Mouse (Mus musculus): ENCODE measurements around the gene Hist1h2bf.
"Not testable (repeated sequence)": the region's sequence is repeated elsewhere in the genome, so short reads cannot be mapped to it uniquely, and the experiment has no call there.

Gene Hist1h2bf

DNA sequence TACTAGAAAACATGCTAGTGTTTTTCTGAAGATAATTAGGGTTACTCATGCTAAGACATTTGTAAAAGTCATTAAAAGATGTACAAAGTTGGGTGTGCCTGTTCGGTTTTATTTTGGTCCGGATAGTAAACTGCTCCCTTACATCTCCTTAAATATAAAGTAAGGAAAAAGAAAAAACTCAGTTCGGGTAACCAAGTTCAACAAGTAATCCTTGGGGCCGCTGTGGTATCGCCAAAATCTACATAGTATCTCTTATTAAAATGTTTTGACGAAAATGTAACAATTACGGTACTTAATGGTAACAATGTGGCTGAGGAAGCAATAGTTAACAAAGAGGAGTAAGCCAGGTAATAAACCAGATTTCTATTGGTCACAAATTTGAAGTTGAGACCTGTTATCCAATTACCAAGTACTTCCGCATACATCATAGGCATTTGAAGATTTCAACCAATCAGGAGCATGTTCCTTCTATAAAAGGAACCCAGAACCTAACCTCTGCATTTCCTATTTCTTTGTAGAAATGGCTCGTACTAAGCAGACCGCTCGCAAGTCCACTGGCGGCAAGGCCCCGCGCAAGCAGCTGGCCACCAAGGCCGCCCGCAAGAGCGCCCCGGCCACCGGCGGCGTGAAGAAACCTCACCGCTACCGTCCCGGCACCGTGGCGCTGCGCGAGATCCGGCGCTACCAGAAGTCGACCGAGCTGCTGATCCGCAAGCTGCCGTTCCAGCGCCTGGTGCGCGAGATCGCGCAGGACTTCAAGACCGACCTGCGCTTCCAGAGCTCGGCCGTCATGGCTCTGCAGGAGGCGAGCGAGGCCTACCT, 29.8 kb downstream of the Hist1h2bf start, which contains the start of gene Hist1h3f:
Hist1h3f (plus strand) TSS at position 88 of the 822 bp plus-strand sequence.
- peak; percentile 98 for DNase-seq (ENCODE audit: low spot score)

DNA sequence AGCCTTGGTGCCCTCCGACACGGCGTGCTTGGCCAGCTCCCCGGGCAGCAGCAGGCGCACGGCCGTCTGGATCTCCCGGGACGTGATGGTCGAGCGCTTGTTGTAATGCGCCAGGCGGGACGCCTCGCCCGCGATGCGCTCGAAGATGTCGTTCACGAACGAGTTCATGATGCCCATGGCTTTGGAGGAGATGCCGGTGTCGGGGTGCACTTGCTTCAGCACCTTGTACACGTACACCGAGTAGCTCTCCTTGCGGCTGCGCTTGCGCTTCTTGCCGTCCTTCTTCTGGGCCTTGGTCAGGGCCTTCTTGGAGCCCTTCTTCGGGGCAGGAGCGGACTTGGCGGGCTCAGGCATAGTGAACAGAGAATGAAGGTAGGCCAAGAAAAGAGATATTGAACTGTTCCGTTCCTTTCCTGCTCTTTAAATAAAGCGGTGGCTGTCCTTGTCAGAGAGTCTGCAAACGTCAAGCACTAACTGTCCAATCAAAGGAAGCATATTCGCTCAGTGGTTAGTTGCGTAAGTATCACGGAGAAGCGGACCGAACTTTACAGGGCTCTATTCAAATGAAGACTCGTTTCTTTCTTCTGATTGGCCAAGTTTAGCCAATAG, 30.9 kb downstream of the Hist1h2bf start, which contains the start of gene Hist1h2bh:
Hist1h2bh (minus strand) TSS at position 394 of the 609 bp plus-strand sequence.
- peak; percentile 95 for DNase-seq (ENCODE audit: low spot score)

DNA sequence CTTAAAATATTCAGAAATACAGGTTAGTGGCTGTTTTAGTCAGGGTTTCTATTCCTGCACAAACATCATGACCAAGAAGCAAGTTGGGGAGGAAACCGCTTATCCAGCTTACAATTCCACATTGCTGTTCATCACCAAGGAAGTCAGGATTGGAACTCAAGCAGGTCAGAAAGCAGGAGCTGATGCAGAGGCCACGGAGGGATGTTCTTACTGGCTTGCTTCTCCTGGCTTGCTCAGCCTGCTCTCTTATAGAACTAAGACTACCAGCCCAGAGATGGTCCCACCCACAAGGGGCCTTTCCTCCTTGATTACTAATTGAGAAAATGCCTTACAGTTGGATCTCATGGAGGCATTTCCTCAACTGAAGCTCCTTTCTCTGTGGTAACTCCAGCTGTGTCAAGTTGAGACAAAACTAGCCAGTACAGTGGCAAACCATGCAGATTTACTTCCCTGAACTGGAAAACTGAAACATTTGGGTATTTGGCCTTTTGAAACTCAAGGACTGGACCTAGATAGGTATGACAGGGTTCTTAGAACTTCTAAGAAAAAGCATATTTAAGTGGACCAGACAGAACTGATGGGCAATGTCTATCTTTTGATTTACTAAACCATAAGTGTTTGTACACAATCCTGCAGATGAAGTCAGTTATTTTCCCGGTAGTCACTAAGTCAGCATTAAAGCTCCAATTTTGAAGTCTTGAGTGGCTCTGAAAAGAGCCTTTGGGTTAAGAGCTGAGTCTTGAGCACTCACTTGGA, 31.6 kb downstream of the Hist1h2bf start:
- peak; percentile 64 for DNase-seq (ENCODE audit: low spot score)

DNA sequence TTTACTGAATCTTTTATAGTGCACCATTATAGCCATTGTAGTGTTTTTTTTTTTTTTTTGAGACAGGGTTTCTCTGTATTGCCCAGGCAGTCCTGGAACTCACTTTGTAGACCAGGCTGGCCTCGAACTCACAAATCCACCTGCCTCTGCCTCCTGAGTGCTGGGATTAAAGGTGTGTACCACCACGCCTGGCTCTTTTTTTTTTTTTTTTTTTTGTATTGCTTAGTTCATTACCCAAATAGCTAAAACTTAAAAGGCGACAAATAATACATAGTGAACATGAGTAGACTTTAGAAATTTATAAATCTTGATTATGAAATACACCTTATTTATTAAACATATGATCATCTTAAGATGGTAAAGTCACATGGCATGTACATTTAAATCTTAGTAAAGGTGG, 32.5 kb downstream of the Hist1h2bf start:
- DNase-seq (ENCODE audit: low spot score), result no peak

GRCm38 (mm10) chr13:23539821-23540220, 34.2 kb downstream of the Hist1h2bf start:
- not testable (repeated sequence) for DNase-seq (ENCODE audit: low spot score)

DNA sequence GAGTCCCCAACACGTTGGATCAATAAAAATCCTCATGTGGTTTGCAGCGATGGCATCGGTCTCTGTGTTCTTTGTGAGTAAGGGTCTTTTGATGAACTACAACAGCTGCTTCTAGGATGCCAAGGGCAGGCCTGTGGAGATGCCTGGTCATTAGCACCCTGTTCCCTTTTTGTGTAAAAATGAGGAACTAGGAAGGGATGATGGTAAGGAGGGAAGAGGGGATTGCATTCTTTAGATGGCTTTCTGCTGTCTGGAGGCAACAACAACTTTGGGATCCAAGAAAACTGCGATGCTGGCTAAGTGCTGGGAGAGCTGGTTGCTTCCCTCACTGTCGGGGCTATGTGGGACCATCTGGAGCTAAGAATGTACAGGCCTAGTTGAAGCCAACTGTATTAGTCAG, 35.7 kb downstream of the Hist1h2bf start:
- no peak for DNase-seq (ENCODE audit: low spot score)

DNA sequence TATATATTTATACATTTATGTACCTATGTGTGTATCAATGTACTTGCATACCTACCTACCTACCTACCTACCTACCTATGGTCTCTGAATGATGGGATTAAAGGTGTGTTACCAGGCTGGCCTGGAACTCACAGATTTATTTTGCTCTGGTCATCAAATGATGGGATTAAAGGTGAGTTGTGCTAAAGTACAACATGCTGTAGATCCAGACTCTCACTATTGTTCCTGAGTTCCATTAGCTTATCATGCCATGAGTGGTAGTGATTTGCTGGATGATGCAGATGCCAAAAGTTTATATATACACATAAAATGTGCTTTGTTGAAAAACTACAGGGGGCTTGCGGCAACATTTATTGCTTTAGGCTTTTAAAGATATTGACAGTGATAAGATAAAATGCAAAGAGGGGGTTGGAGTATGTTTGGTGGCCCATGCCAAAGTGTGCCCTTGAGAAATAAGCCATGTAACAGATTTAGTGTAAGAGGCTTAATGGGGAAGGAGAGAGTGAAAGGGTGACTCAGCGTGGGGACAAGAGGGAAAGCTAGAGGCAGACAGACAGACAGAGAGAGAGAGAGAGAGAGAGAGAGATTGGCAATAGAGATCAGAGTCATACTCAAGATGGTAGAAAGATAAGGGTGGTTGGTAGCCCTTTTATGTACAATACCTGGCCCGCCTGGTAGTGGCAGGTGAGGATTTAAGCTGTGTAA, 36.8 kb downstream of the Hist1h2bf start:
- DNase-seq (ENCODE audit: low spot score), result peak; percentile 22

DNA sequence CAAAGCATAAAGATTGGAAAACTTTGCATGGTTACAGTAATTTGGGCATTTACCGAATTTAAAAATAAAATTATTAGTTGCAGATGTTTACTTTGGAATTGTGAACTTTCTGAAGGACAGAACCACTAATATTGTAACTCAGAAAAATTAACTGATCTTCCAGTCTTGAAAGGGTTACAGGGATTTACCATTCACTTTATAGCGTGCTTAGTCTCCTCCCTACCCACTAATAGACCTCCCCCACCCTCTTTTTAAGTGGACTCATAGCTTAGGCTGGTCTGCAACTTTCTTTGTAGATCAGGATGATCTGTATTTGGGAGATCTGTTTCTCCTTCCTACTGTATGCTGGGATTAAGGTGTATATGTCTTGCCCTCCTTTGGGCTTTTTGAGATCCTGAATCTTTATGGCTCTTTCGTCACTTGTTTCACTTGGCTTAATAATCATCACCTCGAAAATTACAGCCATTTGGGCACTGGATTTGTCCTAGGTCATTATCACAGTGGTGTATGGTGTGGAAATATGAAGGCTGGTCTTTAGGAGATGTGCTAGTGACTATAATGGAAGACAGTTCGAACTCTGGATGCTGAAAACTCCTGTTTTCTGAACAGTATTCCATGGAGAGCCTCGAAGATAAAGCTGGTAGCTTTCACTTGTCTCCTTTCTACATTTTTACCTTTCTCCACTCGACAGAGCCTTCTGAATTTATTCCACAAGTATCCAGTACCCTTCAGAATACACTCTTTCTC, 37.7 kb downstream of the Hist1h2bf start:
- peak; percentile 72 for DNase-seq (ENCODE audit: low spot score)

DNA sequence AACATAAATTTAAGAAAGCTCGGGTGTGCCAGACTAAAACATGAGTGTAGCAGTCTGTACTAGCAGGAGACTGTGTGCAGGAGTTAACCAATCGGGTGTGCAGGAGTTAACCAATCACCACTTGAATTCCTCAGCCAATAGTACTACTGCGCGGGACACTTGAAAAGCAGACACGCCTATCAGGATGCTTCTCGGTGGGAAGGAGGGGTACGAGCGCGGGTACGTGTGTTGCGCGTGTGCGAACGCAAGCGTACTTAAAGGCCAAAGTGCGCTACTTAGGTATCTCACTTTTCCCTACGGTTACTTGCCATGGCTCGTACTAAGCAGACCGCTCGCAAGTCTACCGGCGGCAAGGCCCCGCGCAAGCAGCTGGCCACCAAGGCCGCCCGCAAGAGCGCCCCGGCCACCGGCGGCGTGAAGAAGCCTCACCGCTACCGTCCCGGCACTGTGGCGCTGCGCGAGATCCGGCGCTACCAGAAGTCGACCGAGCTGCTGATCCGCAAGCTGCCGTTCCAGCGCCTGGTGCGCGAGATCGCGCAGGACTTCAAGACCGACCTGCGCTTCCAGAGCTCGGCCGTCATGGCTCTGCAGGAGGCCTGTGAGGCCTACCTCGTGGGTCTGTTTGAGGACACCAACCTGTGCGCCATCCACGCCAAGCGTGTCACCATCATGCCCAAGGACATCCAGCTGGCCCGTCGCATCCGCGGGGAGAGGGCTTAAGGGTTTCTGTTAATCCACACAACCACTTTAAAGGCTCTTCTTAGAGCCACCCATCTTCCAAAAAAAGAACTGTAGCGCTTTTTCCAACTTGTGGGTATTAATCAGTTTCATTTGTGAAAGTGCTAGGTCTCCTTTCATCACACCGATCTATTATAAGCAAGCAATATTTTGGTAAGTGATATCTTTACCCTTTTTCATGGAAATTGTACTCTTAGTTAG, 38.6 kb downstream of the Hist1h2bf start, which contains the start of gene Hist1h3g:
Hist1h3g (plus strand) TSS at position 286 of the 939 bp plus-strand sequence.
- peak; percentile 98 for DNase-seq (ENCODE audit: low spot score)

GRCm38 (mm10) chr13:23534368-23535131, 39.4 kb downstream of the Hist1h2bf start:
- no peak for DNase-seq (ENCODE audit: low spot score)

- DNase-seq (ENCODE audit: low spot score), result peak; percentile 95
Observed at GRCm38 (mm10) chr13:23533560-23534367, 40.2 kb downstream of the Hist1h2bf start, which contains the start of gene Hist1h2af. Gene Hist1h2af, plus strand, starts transcription at chr13:23533906.

DNA sequence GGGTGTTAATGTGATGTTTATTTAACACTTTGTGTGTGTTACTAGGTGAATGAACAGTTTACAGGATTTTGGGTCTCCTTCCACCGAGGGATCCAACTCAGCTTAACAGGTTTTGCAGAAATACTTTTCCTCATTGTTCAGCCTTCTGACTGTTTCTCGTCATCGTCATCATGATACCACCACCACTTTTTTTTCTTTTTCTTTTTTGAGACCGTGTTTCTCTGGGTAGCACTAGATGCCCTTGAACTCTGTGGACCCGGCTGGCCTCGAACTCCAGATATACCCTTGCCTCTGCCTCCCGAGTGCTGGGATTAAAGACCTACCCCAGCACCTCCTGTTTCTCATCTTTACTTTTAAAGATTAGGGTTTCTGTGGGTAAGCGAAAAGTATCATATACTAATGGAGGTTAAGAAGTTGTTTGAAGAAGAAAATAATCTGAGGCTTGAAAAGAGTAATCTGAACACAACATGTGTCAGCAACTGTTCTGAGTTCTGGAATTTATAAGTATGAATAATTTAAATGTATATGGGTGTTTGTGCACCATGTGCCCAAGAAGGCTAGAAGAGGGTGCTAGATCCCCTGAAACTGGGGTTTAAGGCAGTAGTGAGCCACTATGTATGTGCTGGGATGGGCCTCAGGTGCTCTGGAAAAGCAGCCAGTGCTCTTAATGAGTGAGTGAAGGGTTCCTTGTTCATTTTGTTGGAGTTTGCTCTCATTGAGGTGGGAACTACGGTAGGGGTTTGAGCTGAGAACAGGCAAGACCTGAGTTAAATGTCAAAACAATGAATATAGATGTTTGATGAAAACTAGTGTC, 41.5 kb downstream of the Hist1h2bf start:
- DNase-seq (ENCODE audit: low spot score), result peak; percentile 66

DNA sequence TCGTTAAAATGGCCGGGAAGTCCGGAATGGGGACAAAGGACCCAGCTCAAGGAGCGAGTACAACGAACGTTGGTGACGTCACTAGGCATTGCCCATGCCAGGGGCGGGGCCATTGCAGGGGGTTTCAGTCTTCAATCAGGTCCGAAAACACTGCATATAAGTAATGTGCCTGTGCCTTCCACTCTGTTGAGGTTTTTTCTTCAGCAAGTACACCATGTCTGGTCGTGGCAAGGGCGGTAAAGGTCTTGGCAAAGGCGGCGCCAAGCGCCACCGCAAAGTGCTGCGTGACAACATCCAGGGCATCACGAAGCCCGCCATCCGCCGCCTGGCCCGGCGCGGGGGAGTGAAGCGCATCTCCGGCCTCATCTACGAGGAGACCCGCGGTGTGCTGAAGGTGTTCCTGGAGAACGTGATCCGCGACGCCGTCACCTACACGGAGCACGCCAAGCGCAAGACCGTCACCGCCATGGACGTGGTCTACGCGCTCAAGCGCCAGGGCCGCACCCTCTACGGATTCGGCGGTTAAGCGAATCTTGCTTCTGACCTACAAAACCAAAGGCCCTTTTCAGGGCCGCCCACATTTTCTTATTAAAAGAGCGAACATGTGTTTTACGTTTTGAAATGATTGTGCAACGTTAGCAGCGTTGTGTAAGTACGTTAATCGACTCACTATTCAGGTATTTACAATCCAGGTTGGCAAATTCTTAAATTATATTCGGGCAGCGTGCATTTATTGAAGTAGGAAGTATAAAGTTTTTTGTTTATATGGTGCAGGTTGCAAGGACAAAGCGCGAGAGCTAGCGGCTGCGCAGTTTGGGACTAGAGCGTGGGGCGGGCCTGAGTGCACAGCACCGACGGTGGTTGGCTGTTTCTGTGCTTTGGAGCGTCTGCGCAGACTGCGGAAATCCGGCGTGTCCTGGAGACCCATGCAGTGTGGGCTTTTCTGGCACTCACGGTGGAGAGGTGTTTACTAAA, 42.8 kb downstream of the Hist1h2bf start, which contains the start of gene Hist1h4h:
Hist1h4h (plus strand) TSS at position 150 of the 975 bp plus-strand sequence.
- peak; percentile 99 for DNase-seq (ENCODE audit: low spot score)

GRCm38 (mm10) chr13:23530181-23530900, 43.7 kb downstream of the Hist1h2bf start:
- DNase-seq (ENCODE audit: low spot score), result peak; percentile 83

DNA sequence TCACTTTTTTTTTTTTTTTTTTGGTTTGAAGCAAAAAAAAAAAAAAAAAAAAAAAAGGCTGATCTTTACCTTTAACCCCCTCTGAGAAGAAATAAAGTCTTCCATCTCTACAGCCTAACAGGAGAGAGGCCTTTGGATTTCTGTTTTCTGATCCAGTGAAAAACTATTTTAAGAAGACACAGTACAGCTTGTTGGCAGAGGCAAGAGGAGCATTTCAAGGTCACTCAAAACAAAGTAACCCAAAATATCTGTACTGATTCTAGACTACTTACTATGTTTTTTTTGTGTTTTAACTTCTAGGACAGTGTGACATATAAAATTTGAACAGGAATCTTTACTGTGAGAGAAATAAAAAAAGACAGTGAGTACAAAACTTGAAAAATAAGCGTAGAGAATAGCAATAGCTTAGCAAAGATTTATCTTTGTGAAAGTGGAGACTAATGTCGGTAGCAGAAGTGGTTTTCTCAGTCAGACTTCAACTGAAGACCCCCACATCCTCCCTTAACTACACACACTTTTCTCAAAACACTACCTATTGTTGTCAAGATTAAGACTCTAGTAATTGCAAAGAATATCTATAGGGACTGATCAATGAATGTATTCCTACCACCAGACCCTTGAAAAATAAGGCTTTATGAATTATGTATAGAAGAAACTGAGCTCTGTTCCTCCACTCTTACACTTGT, 44.4 kb downstream of the Hist1h2bf start:
- peak; percentile 22 for DNase-seq (ENCODE audit: low spot score)

Measured in embryo, embryonic 10.5 days (tissue).